Comparison of ENCODE assay signal across 19 mouse cellular contexts in genomic region chrX:13263356-13263755, GRCm38 (mm10).
"Had no signal": no experiment of that assay in that cellular context is flagged by ENCODE, and none has a peak within 500 bp of the region (broad histone marks: within the 10 kb centered on the region; RNA-seq: fewer than 3 reads in every experiment).

No protein-coding gene starts in this region.

- H3K27ac ChIP-seq: midbrain, embryonic 10.5 days; midbrain, embryonic 12.5 days; neural tube, embryonic 13.5 days; neural tube, embryonic 15.5 days; stomach, embryonic 15.5 days; stomach, postnatal 0 days had no signal

- H3K4me1 ChIP-seq: midbrain, embryonic 10.5 days; midbrain, embryonic 12.5 days; neural tube, embryonic 13.5 days; neural tube, embryonic 15.5 days; stomach, embryonic 15.5 days had no signal

- H3K9me3 ChIP-seq: midbrain, embryonic 10.5 days; midbrain, embryonic 12.5 days; neural tube, embryonic 13.5 days; neural tube, embryonic 15.5 days; stomach, embryonic 15.5 days had no signal

- H3K4me2 ChIP-seq: lung, embryonic 14.5 days; midbrain, embryonic 12.5 days; neural tube, embryonic 13.5 days; neural tube, embryonic 15.5 days; stomach, embryonic 15.5 days had no signal

- H3K9ac ChIP-seq: lung, embryonic 14.5 days; midbrain, embryonic 12.5 days; neural tube, embryonic 13.5 days; neural tube, embryonic 15.5 days; stomach, embryonic 15.5 days had no signal

- H3K27me3 ChIP-seq: neural tube, embryonic 13.5 days; neural tube, embryonic 15.5 days; stomach, embryonic 15.5 days had no signal

- H3K36me3 ChIP-seq: midbrain, embryonic 10.5 days; midbrain, embryonic 12.5 days; neural tube, embryonic 13.5 days; neural tube, embryonic 15.5 days; stomach, embryonic 15.5 days had no signal

- ATAC-seq: midbrain, embryonic 16.5 days had no signal

- DNase-seq: lung, adult 18-20 months; lung, embryonic 14.5 days; lung, postnatal 10 days; lung, postnatal 4 days; midbrain, embryonic 14.5 days; retina, postnatal 1 day; right cerebral cortex, adult 18-20 months; right cerebral cortex, postnatal 25 days; thymus, adult 2 months; thymus, postnatal 25 days; thymus, postnatal 4 days had no signal

- H3K4me3 ChIP-seq: midbrain, embryonic 10.5 days; midbrain, embryonic 12.5 days; myocyte; neural tube, embryonic 13.5 days; neural tube, embryonic 15.5 days; stomach, embryonic 15.5 days had no signal
